ENCODE assay signal across 34 mouse cellular contexts in the genomic region with DNA sequence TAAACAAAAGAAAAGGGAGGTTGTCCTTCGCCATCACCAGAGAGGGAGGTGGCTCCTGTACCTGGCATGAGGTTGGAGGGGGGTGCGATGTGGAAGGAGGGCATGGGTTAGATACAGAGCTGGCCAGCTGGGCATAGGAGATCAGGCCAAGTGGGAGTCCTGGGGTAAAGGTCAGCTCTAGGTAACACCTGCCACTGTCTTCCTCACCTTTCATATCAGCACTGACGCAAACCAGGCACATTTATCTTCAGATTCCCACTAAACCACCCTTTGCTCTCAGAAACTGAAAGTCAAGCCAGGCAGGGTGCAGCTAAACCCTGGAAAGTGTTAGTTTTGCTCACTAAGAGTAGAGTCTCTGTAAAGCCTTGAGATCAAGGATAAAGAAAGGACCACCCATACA. TPM values are rescaled to one million over a fixed set of nuclear protein-coding genes. Genes with fewer than 3 reads are reported as not detected.
DNase-seq lines count a peak whose midpoint lies in the region; ATAC-seq and TF ChIP-seq lines count a peak whose summit lies in the region.
"Had no signal": no experiment of that assay in that cellular context is flagged by ENCODE, and none has a peak within 500 bp of the region (broad histone marks: within the 10 kb centered on the region; RNA-seq: fewer than 3 reads in every experiment).

No protein-coding gene starts in this region.

- H3K4me1 ChIP-seq in liver, adult 2 months (ENCODE audit: control insufficient read depth, insufficient read depth, low read length) = peaks cover 9% of the 10 kb centered on the region; the same call in 1 of the 2 replicates
- no peaks in the 10 kb centered on the region for H3K4me1 ChIP-seq in liver, embryonic 12.5 days
- peaks cover 40% of the 10 kb centered on the region; the same call in 1 of the 2 replicates for H3K4me1 ChIP-seq in small intestine, adult 2 months (ENCODE audit: control insufficient read depth, insufficient read depth, insufficient read length, low read length)
- no peaks in the 10 kb centered on the region for H3K4me1 ChIP-seq in stomach, postnatal 0 days (replicated peaks; ENCODE audit: control insufficient read depth, insufficient read depth)
- H3K4me1 ChIP-seq: embryonic facial prominence, embryonic 13.5 days; forebrain, embryonic 12.5 days had no signal

- no peak for TF ChIP-seq EP300 in stomach, postnatal 0 days (optimal IDR thresholded peaks at IDR 0.05)

- H3K79me2 ChIP-seq in liver, adult 2 months (ENCODE audit: control insufficient read depth, insufficient read depth, low read length) = no peaks in the 10 kb centered on the region

- no peak for ATAC-seq in liver, embryonic 12.5 days
- peak; percentile 92 for ATAC-seq in stomach, postnatal 0 days (ENCODE audit: low FRiP score, low TSS enrichment)
- ATAC-seq: activated CD4-positive, CD25-positive, alpha-beta regulatory T cell, adult 4 months; forebrain, embryonic 15.5 days; hindbrain, postnatal 0 days had no signal

- no peaks in the 10 kb centered on the region for H3K27me3 ChIP-seq in liver, adult 2 months (ENCODE audit: control insufficient read depth, insufficient read depth, low read length)
- H3K27me3 ChIP-seq in liver, embryonic 12.5 days (replicated peaks) = 0 out of 2 replicates have a peak, but pooled peaks cover 3% of the 10 kb centered on the region
- H3K27me3 ChIP-seq in small intestine, adult 2 months (ENCODE audit: control insufficient read depth, insufficient read depth, low read length) = no peaks in the 10 kb centered on the region
- no peaks in the 10 kb centered on the region for H3K27me3 ChIP-seq in stomach, postnatal 0 days (ENCODE audit: control insufficient read depth, insufficient read depth, low read length)
- H3K27me3 ChIP-seq: embryonic facial prominence, embryonic 13.5 days; forebrain, embryonic 15.5 days had no signal

- H3K4me2 ChIP-seq in liver, embryonic 12.5 days = no peak overlapping the region
- no peak overlapping the region for H3K4me2 ChIP-seq in stomach, postnatal 0 days (replicated peaks; ENCODE audit: low read depth)
- H3K4me2 ChIP-seq: embryonic facial prominence, embryonic 13.5 days; forebrain, embryonic 12.5 days; forebrain, embryonic 15.5 days; heart, embryonic 11.5 days; hindbrain, embryonic 14.5 days had no signal

- WGBS in liver, adult 2 months = 18% methylated on average over 3 of the region's 3 CpGs
- 53% methylated on average over 3 of the region's 3 CpGs for WGBS in liver, embryonic 12.5 days (ENCODE audit: insufficient replicate concordance)
- 15% methylated on average over 3 of the region's 3 CpGs for WGBS in small intestine, adult 2 months
- WGBS in stomach, postnatal 0 days = 47% methylated on average over 3 of the region's 3 CpGs

- TF ChIP-seq POLR2A in liver, adult 2 months (IDR thresholded peaks at IDR 0.05; ENCODE audit: extremely low read depth, insufficient read depth, low read length) = no peak
- TF ChIP-seq POLR2A in small intestine, adult 2 months (IDR thresholded peaks at IDR 0.05; ENCODE audit: low read depth, low read length) = no peak

- H3K36me3 ChIP-seq in liver, adult 2 months (ENCODE audit: control insufficient read depth, insufficient read depth, low read length) = no peaks in the 10 kb centered on the region
- no peaks in the 10 kb centered on the region for H3K36me3 ChIP-seq in liver, embryonic 12.5 days
- H3K36me3 ChIP-seq in small intestine, adult 2 months (ENCODE audit: control insufficient read depth, insufficient read depth, low read length) = no peaks in the 10 kb centered on the region
- no peaks in the 10 kb centered on the region for H3K36me3 ChIP-seq in stomach, postnatal 0 days (ENCODE audit: control insufficient read depth, insufficient read depth, low read length)
- H3K36me3 ChIP-seq: embryonic facial prominence, embryonic 10.5 days; embryonic facial prominence, embryonic 13.5 days; forebrain, embryonic 12.5 days; forebrain, embryonic 15.5 days had no signal

- H3K4me3 ChIP-seq in liver, adult 2 months (ENCODE audit: insufficient read depth, low read depth, low read length) = no peak overlapping the region
- H3K4me3 ChIP-seq in liver, embryonic 12.5 days = no peak overlapping the region
- H3K4me3 ChIP-seq in small intestine, adult 2 months (ENCODE audit: low read depth, low read length) = no peak overlapping the region
- H3K4me3 ChIP-seq in stomach, postnatal 0 days (ENCODE audit: low read depth, low read length) = no peak overlapping the region
- H3K4me3 ChIP-seq: embryonic facial prominence, embryonic 10.5 days; embryonic facial prominence, embryonic 13.5 days; erythroblast, embryonic 14.5 days; forebrain, embryonic 12.5 days; forebrain, embryonic 15.5 days had no signal

- H3K9ac ChIP-seq in liver, adult 2 months (ENCODE audit: low read depth, low read length) = no peak overlapping the region
- H3K9ac ChIP-seq in liver, embryonic 12.5 days = no peak overlapping the region
- no peak overlapping the region for H3K9ac ChIP-seq in stomach, postnatal 0 days (ENCODE audit: low read length)
- H3K9ac ChIP-seq: embryonic facial prominence, embryonic 13.5 days; forebrain, embryonic 12.5 days; forebrain, embryonic 15.5 days; hindbrain, embryonic 14.5 days had no signal

- no peaks in the 10 kb centered on the region for H3K9me3 ChIP-seq in liver, embryonic 12.5 days (replicated peaks)
- H3K9me3 ChIP-seq in stomach, postnatal 0 days (ENCODE audit: control insufficient read depth, low read length) = no peaks in the 10 kb centered on the region
- H3K9me3 ChIP-seq: embryonic facial prominence, embryonic 10.5 days; embryonic facial prominence, embryonic 13.5 days; forebrain, embryonic 12.5 days; forebrain, embryonic 15.5 days had no signal

- intact Hi-C loops in heart, postnatal 36 days (cut with DNase I) = no loop called here

- H3K27ac ChIP-seq in liver, adult 2 months (replicated peaks; ENCODE audit: insufficient read depth, low read depth, low read length) = no peak overlapping the region
- no peak overlapping the region for H3K27ac ChIP-seq in liver, embryonic 12.5 days
- peak overlapping the region; percentile 91 for H3K27ac ChIP-seq in small intestine, adult 2 months (ENCODE audit: insufficient read depth, low read depth, low read length)
- H3K27ac ChIP-seq in stomach, postnatal 0 days (replicated peaks) = 0 out of 2 replicates have a peak overlapping the region, but pooled peaks have one; percentile 30
- H3K27ac ChIP-seq: embryonic facial prominence, embryonic 10.5 days; embryonic facial prominence, embryonic 13.5 days; forebrain, embryonic 12.5 days; forebrain, embryonic 15.5 days; hindbrain, embryonic 14.5 days; hindbrain, postnatal 0 days had no signal

- DNase-seq in heart, adult 11 months = peak; percentile 90
- DNase-seq in heart, postnatal 36 days = no peak
- DNase-seq in liver, adult 2 months (ENCODE audit: extremely low read depth, low read depth, low spot score) = peak; percentile 57
- peak; percentile 84 for DNase-seq in stomach, postnatal 0 days (ENCODE audit: low spot score)
- no peak for DNase-seq in adrenal gland, postnatal 4 days (ENCODE audit: low spot score in 2 of 2)
- DNase-seq in right cerebral cortex, adult 2 months (ENCODE audit: low spot score in 2 of 2) = no peak
- DNase-seq: adrenal gland, adult 8-10 months; adrenal gland, postnatal 36 days; cerebellum, adult 11 months; cerebellum, adult 2 months; cerebellum, postnatal 10 days; cerebellum, postnatal 36 days; embryo, embryonic 11 days; gastrocnemius, postnatal 25 days; heart, postnatal 4 days had no signal

- TF ChIP-seq CTCF in liver, adult 2 months (IDR thresholded peaks at IDR 0.05; ENCODE audit: low read depth, low read length) = no peak
- no peak for TF ChIP-seq CTCF in small intestine, adult 2 months (IDR thresholded peaks at IDR 0.05; ENCODE audit: extremely low read depth, insufficient read length, insufficient replicate concordance, low read depth, low read length)
- TF ChIP-seq CTCF in stomach, postnatal 0 days (IDR thresholded peaks at IDR 0.05; ENCODE audit: low read depth) = no peak

RNA-seq across cellular contexts. Expression of a gene that starts 2.5 kb away (rescaled TPM):
- total RNA-seq in heart, postnatal 36 days (2021) = 10 to 100 TPM in 1 of 2 experiments, 1 to 10 TPM in 1; 7.7 to 15.5 TPM
- total RNA-seq in liver, adult 2 months (2014; rRNA removed) = 0.27 TPM in 1 of 2 replicates, not detected in the other
- polyA plus RNA-seq in liver, adult 2 months (2012; rRNA removed) = not detected in 2 replicates
- not detected in 2 replicates for polyA plus RNA-seq in liver, embryonic 12.5 days (2016; fragmentation: Nextera tagmentation; extraction: Ambion mirVana)
- 32.8 and 181 TPM in 2 replicates for polyA plus RNA-seq in small intestine, adult 2 months (2012; rRNA removed)
- 1,000 and 1,066 TPM in 2 replicates for polyA plus RNA-seq in stomach, postnatal 0 days (2015; fragmentation: Nextera tagmentation; extraction: Ambion mirVana)
- not detected for total RNA-seq in adrenal gland, postnatal 4 days (2021)
- total RNA-seq: adrenal gland, adult 8-10 months; adrenal gland, postnatal 36 days; ES-E14; gastrocnemius, adult 8-10 months; gastrocnemius, postnatal 25 days; heart, postnatal 4 days; hindbrain, postnatal 0 days had no signal
- polyA plus RNA-seq: activated CD4-positive, CD25-positive, alpha-beta regulatory T cell, adult 4 months; cerebellum, adult 2 months; cortical plate, adult 2 months; embryonic facial prominence, embryonic 10.5 days; embryonic facial prominence, embryonic 13.5 days; erythroblast, embryonic 14.5 days; forebrain, embryonic 12.5 days; forebrain, embryonic 15.5 days; gonadal fat pad, adult 2 months; heart, embryonic 11.5 days; heart, embryonic 14.5 days; heart, postnatal 0 days; hindbrain, embryonic 11.5 days; hindbrain, embryonic 14.5 days; hindbrain, postnatal 0 days had no signal

RNA-seq across cellular contexts. Expression of a gene that starts 11.9 kb away (rescaled TPM):
- not detected for total RNA-seq in heart, postnatal 36 days (2021)
- total RNA-seq in liver, adult 2 months (2014; rRNA removed) = not detected in 2 replicates
- not detected in 2 replicates for polyA plus RNA-seq in liver, adult 2 months (2012; rRNA removed)
- polyA plus RNA-seq in liver, embryonic 12.5 days (2016; fragmentation: Nextera tagmentation; extraction: Ambion mirVana) = not detected in 2 replicates
- not detected in 2 replicates for polyA plus RNA-seq in small intestine, adult 2 months (2012; rRNA removed)
- polyA plus RNA-seq in stomach, postnatal 0 days (2015; fragmentation: Nextera tagmentation; extraction: Ambion mirVana) = 0.29 and 0.46 TPM in 2 replicates
- not detected for total RNA-seq in adrenal gland, postnatal 4 days (2021)
- total RNA-seq: adrenal gland, adult 8-10 months; adrenal gland, postnatal 36 days; ES-E14; gastrocnemius, adult 8-10 months; gastrocnemius, postnatal 25 days; heart, adult 8-10 months; heart, postnatal 4 days; hindbrain, postnatal 0 days had no signal
- polyA plus RNA-seq: activated CD4-positive, CD25-positive, alpha-beta regulatory T cell, adult 4 months; cerebellum, adult 2 months; cortical plate, adult 2 months; embryonic facial prominence, embryonic 10.5 days; embryonic facial prominence, embryonic 13.5 days; forebrain, embryonic 12.5 days; forebrain, embryonic 15.5 days; gonadal fat pad, adult 2 months; heart, embryonic 11.5 days; heart, embryonic 14.5 days; heart, postnatal 0 days; hindbrain, embryonic 11.5 days; hindbrain, embryonic 14.5 days; hindbrain, postnatal 0 days had no signal

RNA-seq across cellular contexts. Expression of a gene that starts 21.9 kb away (rescaled TPM):
- total RNA-seq in heart, postnatal 36 days (2021) = not detected
- total RNA-seq in liver, adult 2 months (2014; rRNA removed) = not detected in 2 replicates
- not detected in 2 replicates for polyA plus RNA-seq in liver, adult 2 months (2012; rRNA removed)
- 9.2 and 10.1 TPM in 2 replicates for polyA plus RNA-seq in liver, embryonic 12.5 days (2016; fragmentation: Nextera tagmentation; extraction: Ambion mirVana)
- 0.05 TPM in 1 of 2 replicates, not detected in the other for polyA plus RNA-seq in small intestine, adult 2 months (2012; rRNA removed)
- 1.5 and 1.9 TPM in 2 replicates for polyA plus RNA-seq in stomach, postnatal 0 days (2015; fragmentation: Nextera tagmentation; extraction: Ambion mirVana)
- total RNA-seq in adrenal gland, postnatal 4 days (2021) = 1 to 10 TPM in 1 of 2 experiments, under 1 TPM in 1; 0.90 to 1.8 TPM
- total RNA-seq: adrenal gland, adult 8-10 months; adrenal gland, postnatal 36 days; ES-E14; gastrocnemius, adult 8-10 months; gastrocnemius, postnatal 25 days; heart, adult 8-10 months had no signal
- polyA plus RNA-seq: activated CD4-positive, CD25-positive, alpha-beta regulatory T cell, adult 4 months; forebrain, embryonic 15.5 days; gonadal fat pad, adult 2 months; heart, embryonic 14.5 days had no signal

RNA-seq across cellular contexts. Expression of a gene that starts 23.5 kb away (rescaled TPM):
- not detected for total RNA-seq in heart, postnatal 36 days (2021)
- total RNA-seq in liver, adult 2 months (2014; rRNA removed) = not detected in 2 replicates
- polyA plus RNA-seq in liver, adult 2 months (2012; rRNA removed) = not detected in 2 replicates
- polyA plus RNA-seq in liver, embryonic 12.5 days (2016; fragmentation: Nextera tagmentation; extraction: Ambion mirVana) = not detected in 2 replicates
- not detected in 2 replicates for polyA plus RNA-seq in small intestine, adult 2 months (2012; rRNA removed)
- polyA plus RNA-seq in stomach, postnatal 0 days (2015; fragmentation: Nextera tagmentation; extraction: Ambion mirVana) = not detected in 2 replicates
- total RNA-seq in adrenal gland, postnatal 4 days (2021) = not detected
- total RNA-seq: adrenal gland, adult 8-10 months; adrenal gland, postnatal 36 days; ES-E14; gastrocnemius, adult 8-10 months; gastrocnemius, postnatal 25 days; heart, adult 8-10 months; heart, postnatal 4 days had no signal
- polyA plus RNA-seq: activated CD4-positive, CD25-positive, alpha-beta regulatory T cell, adult 4 months; cerebellum, adult 2 months; cortical plate, adult 2 months; embryonic facial prominence, embryonic 10.5 days; embryonic facial prominence, embryonic 13.5 days; erythroblast, embryonic 14.5 days; forebrain, embryonic 12.5 days; forebrain, embryonic 15.5 days; gonadal fat pad, adult 2 months; heart, embryonic 11.5 days; heart, embryonic 14.5 days; heart, postnatal 0 days; hindbrain, embryonic 11.5 days; hindbrain, embryonic 14.5 days had no signal

RNA-seq across cellular contexts. Expression of a gene that starts 40.2 kb away (rescaled TPM):
- not detected for total RNA-seq in heart, postnatal 36 days (2021)
- not detected in 2 replicates for total RNA-seq in liver, adult 2 months (2014; rRNA removed)
- polyA plus RNA-seq in liver, adult 2 months (2012; rRNA removed) = not detected in 2 replicates
- not detected in 2 replicates for polyA plus RNA-seq in liver, embryonic 12.5 days (2016; fragmentation: Nextera tagmentation; extraction: Ambion mirVana)
- not detected in 2 replicates for polyA plus RNA-seq in small intestine, adult 2 months (2012; rRNA removed)
- polyA plus RNA-seq in stomach, postnatal 0 days (2015; fragmentation: Nextera tagmentation; extraction: Ambion mirVana) = not detected in 2 replicates
- total RNA-seq in adrenal gland, postnatal 4 days (2021) = not detected
- total RNA-seq: adrenal gland, adult 8-10 months; adrenal gland, postnatal 36 days; ES-E14; gastrocnemius, adult 8-10 months; gastrocnemius, postnatal 25 days; heart, adult 8-10 months; heart, postnatal 4 days had no signal
- polyA plus RNA-seq: activated CD4-positive, CD25-positive, alpha-beta regulatory T cell, adult 4 months; cerebellum, adult 2 months; cortical plate, adult 2 months; embryonic facial prominence, embryonic 13.5 days; forebrain, embryonic 12.5 days; forebrain, embryonic 15.5 days; gonadal fat pad, adult 2 months; heart, embryonic 11.5 days; heart, embryonic 14.5 days; heart, postnatal 0 days; hindbrain, embryonic 11.5 days; hindbrain, embryonic 14.5 days; hindbrain, postnatal 0 days had no signal

Comparison
In these comparisons a context has a peak if more than half of its experiments do, and no peak if none do; other contexts are left out.
1. DNase-seq: peak in heart, adult 11 months (single experiment), liver, adult 2 months (single experiment) and stomach, postnatal 0 days (single experiment); none in heart, postnatal 36 days (0 of 2), adrenal gland, postnatal 4 days (0 of 2) and right cerebral cortex, adult 2 months (0 of 2).
2. H3K27ac ChIP-seq: peak in small intestine, adult 2 months (single experiment) and stomach, postnatal 0 days (single experiment); none in liver, adult 2 months (single experiment) and liver, embryonic 12.5 days (single experiment).
3. RNA of a gene that starts 2.5 kb away (polyA plus RNA-seq): 1,000 to 1,066 TPM in stomach, postnatal 0 days and 32.8 to 181 TPM in small intestine, adult 2 months; not detected in liver, adult 2 months and not detected in liver, embryonic 12.5 days; every median in the first group is over 10 times any median in the second.